Mouse (Mus musculus) thymus, postnatal 25 days (tissue): ENCODE measurements around the gene Smim20.

Experiments
- DNase-seq: peaks from one replicate; pipeline ENCODE4 v3.0.0; 2022

Gene Smim20

GRCm38 (mm10) chr5:53268095-53268692 is 1.3 kb downstream of the Smim20 start:
- no peak for DNase-seq

GRCm38 (mm10) chr5:53269799-53270198 is 2.9 kb downstream of the Smim20 start:
- DNase-seq: no peak

GRCm38 (mm10) chr5:53270947-53271711 is 4.2 kb downstream of the Smim20 start:
- no peak for DNase-seq

GRCm38 (mm10) chr5:53272626-53273025 is 5.7 kb downstream of the Smim20 start:
- no peak for DNase-seq

GRCm38 (mm10) chr5:53273699-53274430 is 7.0 kb downstream of the Smim20 start:
- DNase-seq: no peak

GRCm38 (mm10) chr5:53274811-53275355 is 8.0 kb downstream of the Smim20 start:
- no peak for DNase-seq

GRCm38 (mm10) chr5:53275376-53275775 is 8.5 kb downstream of the Smim20 start:
- DNase-seq: no peak

- DNase-seq: no peak
Measured at GRCm38 (mm10) chr5:53276470-53277022, 9.7 kb downstream of the Smim20 start.

GRCm38 (mm10) chr5:53277716-53278263 is 10.9 kb downstream of the Smim20 start:
- no peak for DNase-seq

- no peak for DNase-seq
Measured at GRCm38 (mm10) chr5:53279216-53279813, 12.4 kb downstream of the Smim20 start.

- DNase-seq: no peak
Measured at GRCm38 (mm10) chr5:53282487-53282886, 15.6 kb downstream of the Smim20 start.

GRCm38 (mm10) chr5:53286406-53286805 is 19.5 kb downstream of the Smim20 start:
- no peak for DNase-seq

GRCm38 (mm10) chr5:53289438-53289837 is 22.6 kb downstream of the Smim20 start:
- DNase-seq: no peak

GRCm38 (mm10) chr5:53294627-53295026 is 27.7 kb downstream of the Smim20 start:
- no peak for DNase-seq

GRCm38 (mm10) chr5:53296961-53297360 is 30.1 kb downstream of the Smim20 start:
- no peak for DNase-seq

- no peak for DNase-seq
Measured at GRCm38 (mm10) chr5:53301496-53301895, 34.6 kb downstream of the Smim20 start.

GRCm38 (mm10) chr5:53302895-53303670 is 36.2 kb downstream of the Smim20 start:
- DNase-seq: no peak

GRCm38 (mm10) chr5:53303941-53304340 is 37.1 kb downstream of the Smim20 start:
- no peak for DNase-seq

- no peak for DNase-seq
Measured at GRCm38 (mm10) chr5:53304936-53305335, 38.1 kb downstream of the Smim20 start.

GRCm38 (mm10) chr5:53306864-53307263 is 40.0 kb downstream of the Smim20 start:
- DNase-seq: no peak

GRCm38 (mm10) chr5:53307437-53307836 is 40.6 kb downstream of the Smim20 start:
- DNase-seq: no peak
